Mouse (Mus musculus) B cell, adult (primary cell): ENCODE data around the gene Gm10139. TPM values are rescaled to one million over a fixed set of nuclear protein-coding genes. Genes with fewer than 3 reads are reported as not detected.

Experiments used
- total RNA-seq: library from RNA; stranded (reverse); gene quantifications from 4 replicates; pipeline ENCODE4 v1.2.4, GENCODE M21; 2023; ENCODE audit not compliant: inconsistent age

The Gm10139 gene
- total RNA-seq: not detected in 4 replicates

DNA sequence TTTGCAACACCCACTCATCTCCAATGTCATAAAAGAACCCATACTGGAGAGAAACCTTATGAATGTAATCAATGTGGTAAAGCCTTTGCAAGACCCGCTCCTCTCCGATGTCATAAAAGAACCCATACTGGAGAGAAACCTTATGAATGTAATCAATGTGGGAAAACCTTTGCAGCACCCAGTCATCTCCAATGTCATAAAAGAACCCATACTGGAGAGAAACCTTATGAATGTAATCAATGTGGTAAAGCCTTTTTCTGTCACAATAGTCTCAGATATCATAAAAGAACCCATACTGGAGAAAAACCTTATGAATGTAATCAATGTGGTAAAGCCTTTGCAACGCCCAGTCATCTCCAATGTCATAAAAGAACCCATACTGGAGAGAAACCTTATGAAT is at the start of gene Gm10139:
TSS of gene Gm10139 (plus strand) at position 301 of the 400 bp plus-strand sequence.

Other genes starting within 250 kb of the Gm10139 start
- 37.8 to 46.4 TPM (median 41.3 TPM) in 4 replicates for gene Zfp369, start 233.9 kb upstream of the Gm10139 start, total RNA-seq